Mouse (Mus musculus) bone marrow macrophage, adult 2 months (primary cell): ENCODE data around the gene Nme7.

Experiments used
- CTCF ChIP-seq: IDR thresholded peaks from 2 replicates; pipeline ENCODE4 v1.5.1; 2012; ENCODE audit warnings: low read depth, mild to moderate bottlenecking, low read length, moderate library complexity
- POLR2A ChIP-seq: IDR thresholded peaks from 2 replicates; pipeline ENCODE4 v1.6.1; 2012; ENCODE audit warnings: mild to moderate bottlenecking, low read depth, low read length, borderline replicate concordance

DNA sequence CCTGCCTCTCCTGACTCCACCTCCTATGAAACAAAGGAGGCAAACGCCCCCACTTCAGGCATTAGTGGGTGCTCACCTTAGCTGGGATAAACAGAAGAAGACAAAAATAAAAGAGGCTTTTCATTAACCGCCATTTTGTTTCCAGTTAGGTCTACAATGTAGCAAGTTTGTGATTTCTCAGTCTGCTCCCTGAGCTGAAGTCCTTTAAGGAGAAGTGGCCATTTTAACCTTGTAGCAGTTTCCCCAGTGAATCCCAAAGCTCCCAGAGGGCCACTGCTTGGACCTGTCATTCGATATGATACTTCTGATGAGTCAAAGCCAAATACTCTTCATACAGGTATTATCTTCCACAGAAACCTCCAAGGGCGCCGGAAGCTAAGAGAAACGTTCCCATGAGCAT, 143.6 kb downstream of the Nme7 start:
- no peak for TF ChIP-seq POLR2A
- no peak for TF ChIP-seq CTCF
